Mouse (Mus musculus): Measurements from ENCODE around the gene 4921539E11Rik. TPM values are rescaled to one million over a fixed set of nuclear protein-coding genes. Genes with fewer than 3 reads are reported as not detected.

Gene 4921539E11Rik
- polyA plus RNA-seq, 1 experiment from 2014 or later = 0.05 TPM

DNA sequence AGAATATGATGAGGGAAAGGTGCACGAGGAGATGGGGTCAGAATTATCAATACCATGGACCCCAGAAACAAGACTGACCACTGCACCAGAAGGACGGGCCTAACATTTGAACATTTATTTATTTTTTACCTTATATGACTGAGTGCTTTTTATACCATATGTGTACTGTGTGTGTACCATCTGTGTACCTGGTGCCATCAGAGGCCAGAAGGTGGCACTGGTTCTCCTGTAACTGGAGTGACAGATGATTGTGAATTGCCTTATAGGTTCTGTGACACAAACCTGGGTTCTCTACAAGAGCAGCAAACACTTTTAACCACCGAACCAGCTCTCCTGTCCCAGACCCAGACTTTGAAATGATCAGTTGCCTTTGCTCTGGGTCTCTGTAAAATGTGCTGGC, 31.8 kb downstream of the 4921539E11Rik start:
- Histone ChIP-seq H3K9me3 (replicated peaks; ENCODE audit: control insufficient read depth, low read length) (0 out of 2 replicates have a peak, but pooled peaks cover 3% of the 10 kb centered on the region), H3K36me3 (ENCODE audit: control insufficient read depth, insufficient read depth) (no peaks in the 10 kb centered on the region), H3K4me3 (ENCODE audit: low read length) (no peak overlapping the region), H3K4me2 (ENCODE audit: low read depth, low read length) (no peak overlapping the region), H3K27me3 (ENCODE audit: control insufficient read depth, insufficient read depth, low read length) (no peaks in the 10 kb centered on the region), H3K4me1 (ENCODE audit: control insufficient read depth, insufficient read depth, low read length) (no peaks in the 10 kb centered on the region), H3K27ac (ENCODE audit: low read length) (no peak overlapping the region), H3K9ac (ENCODE audit: low read length) (no peak overlapping the region)
- ATAC-seq (replicated peaks; ENCODE audit: extremely low read depth, insufficient read depth, low FRiP score) = no peak
- WGBS = 84% methylated on average over 3 of the region's 3 CpGs

DNA sequence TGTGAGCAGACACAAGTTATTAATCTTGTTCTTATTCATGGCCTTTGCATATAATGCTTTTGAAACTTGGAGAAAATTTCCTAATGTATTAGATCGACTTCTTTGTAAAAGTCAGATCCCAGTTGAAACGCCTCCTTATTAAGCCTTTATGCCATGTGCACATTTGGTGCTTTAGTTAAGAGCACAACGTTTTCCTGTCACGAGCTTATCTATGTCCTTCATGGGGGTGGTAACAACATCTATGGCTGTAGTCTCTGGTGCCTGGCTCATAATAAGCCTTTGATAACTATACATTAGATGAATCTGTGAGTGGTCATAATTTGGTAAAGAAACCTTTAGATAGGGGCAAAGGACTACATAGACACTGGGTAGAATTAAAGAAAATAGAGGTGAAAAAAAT, 36.8 kb downstream of the 4921539E11Rik start:
- no peak overlapping the region for H3K4me2 ChIP-seq (ENCODE audit: low read depth, low read length)
- H3K9me3 ChIP-seq (replicated peaks; ENCODE audit: control insufficient read depth, low read length) = 0 out of 2 replicates have a peak, but pooled peaks cover 3% of the 10 kb centered on the region
- no peaks in the 10 kb centered on the region for H3K36me3 ChIP-seq (ENCODE audit: control insufficient read depth, insufficient read depth)
- no peaks in the 10 kb centered on the region for H3K4me1 ChIP-seq (ENCODE audit: control insufficient read depth, insufficient read depth, low read length)
- H3K9ac ChIP-seq (ENCODE audit: low read length) = no peak overlapping the region
- ATAC-seq (replicated peaks; ENCODE audit: extremely low read depth, insufficient read depth, low FRiP score) = no peak
- H3K27me3 ChIP-seq (ENCODE audit: control insufficient read depth, insufficient read depth, low read length) = no peaks in the 10 kb centered on the region
- H3K27ac ChIP-seq (ENCODE audit: low read length) = no peak overlapping the region
- no peak overlapping the region for H3K4me3 ChIP-seq (ENCODE audit: low read length)
- WGBS = 52% methylated on average over 4 of the region's 4 CpGs

DNA sequence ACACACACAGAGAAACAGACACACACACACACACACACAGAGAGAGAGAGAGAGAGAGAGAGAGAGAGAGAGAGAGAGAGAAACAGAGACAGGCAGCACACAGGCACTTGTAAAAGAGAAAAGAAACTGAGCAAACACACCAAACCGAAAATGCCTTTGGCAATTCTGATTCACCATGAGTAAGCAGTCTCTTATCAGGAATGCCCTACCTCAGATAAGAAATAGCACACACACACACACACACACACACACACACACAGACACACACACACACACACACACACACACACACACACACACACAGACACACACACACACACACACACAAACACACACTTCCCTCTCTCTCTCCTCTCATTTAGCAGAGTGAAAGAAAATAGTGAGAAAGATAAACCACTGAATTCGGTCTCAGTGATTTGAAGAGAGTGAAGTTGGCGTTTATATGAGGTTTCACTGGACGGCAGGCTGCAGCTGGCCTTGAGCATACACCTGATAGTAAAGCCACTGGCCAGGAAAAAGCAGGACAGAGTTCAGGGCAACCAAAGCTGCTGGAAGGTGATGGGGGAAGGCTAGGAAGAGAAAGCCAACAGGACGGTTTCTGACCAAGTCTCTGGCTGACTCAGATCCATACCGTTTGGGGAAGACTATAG, 41.1 kb downstream of the 4921539E11Rik start:
- WGBS = 44% methylated on average over 6 of the region's 6 CpGs
- H3K27me3 ChIP-seq (ENCODE audit: control insufficient read depth, insufficient read depth, low read length) = no peaks in the 10 kb centered on the region
- no peak overlapping the region for H3K4me2 ChIP-seq (ENCODE audit: low read depth, low read length)
- H3K4me1 ChIP-seq (ENCODE audit: control insufficient read depth, insufficient read depth, low read length) = no peaks in the 10 kb centered on the region
- H3K9ac ChIP-seq (ENCODE audit: low read length) = no peak overlapping the region
- H3K4me3 ChIP-seq (ENCODE audit: low read length) = no peak overlapping the region
- no peaks in the 10 kb centered on the region for H3K9me3 ChIP-seq (replicated peaks; ENCODE audit: control insufficient read depth, low read length)
- no peaks in the 10 kb centered on the region for H3K36me3 ChIP-seq (ENCODE audit: control insufficient read depth, insufficient read depth)
- no peak for ATAC-seq (replicated peaks; ENCODE audit: extremely low read depth, insufficient read depth, low FRiP score)
- H3K27ac ChIP-seq (ENCODE audit: low read length) = no peak overlapping the region

DNA sequence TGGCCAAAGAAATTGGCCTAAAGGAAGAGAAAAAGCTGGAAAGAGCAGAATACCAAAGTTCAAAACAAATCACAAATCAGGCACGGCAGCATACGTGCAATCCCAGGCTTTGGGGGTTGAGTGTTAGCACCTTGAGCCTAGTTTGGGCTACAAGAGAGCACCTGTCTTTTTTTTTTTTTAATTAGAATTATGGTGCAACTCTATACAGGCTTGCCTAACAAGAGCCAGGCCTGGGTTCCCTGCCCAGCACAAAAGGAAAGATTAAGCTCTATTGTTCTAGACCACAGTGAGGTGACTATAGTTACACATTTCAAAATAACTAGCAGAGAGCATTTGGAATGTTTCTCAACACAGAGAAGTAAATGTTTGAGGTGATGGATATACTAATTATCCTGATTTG, 42.9 kb downstream of the 4921539E11Rik start:
- Histone ChIP-seq H3K27ac (ENCODE audit: low read length) (no peak overlapping the region), H3K9ac (ENCODE audit: low read length) (no peak overlapping the region), H3K36me3 (ENCODE audit: control insufficient read depth, insufficient read depth) (no peaks in the 10 kb centered on the region), H3K4me3 (ENCODE audit: low read length) (no peak overlapping the region), H3K27me3 (ENCODE audit: control insufficient read depth, insufficient read depth, low read length) (no peaks in the 10 kb centered on the region), H3K9me3 (replicated peaks; ENCODE audit: control insufficient read depth, low read length) (no peaks in the 10 kb centered on the region), H3K4me1 (ENCODE audit: control insufficient read depth, insufficient read depth, low read length) (no peaks in the 10 kb centered on the region), H3K4me2 (ENCODE audit: low read depth, low read length) (no peak overlapping the region)
- WGBS = 100% methylated on average over 2 of the region's 2 CpGs
- no peak for ATAC-seq (replicated peaks; ENCODE audit: extremely low read depth, insufficient read depth, low FRiP score)

DNA sequence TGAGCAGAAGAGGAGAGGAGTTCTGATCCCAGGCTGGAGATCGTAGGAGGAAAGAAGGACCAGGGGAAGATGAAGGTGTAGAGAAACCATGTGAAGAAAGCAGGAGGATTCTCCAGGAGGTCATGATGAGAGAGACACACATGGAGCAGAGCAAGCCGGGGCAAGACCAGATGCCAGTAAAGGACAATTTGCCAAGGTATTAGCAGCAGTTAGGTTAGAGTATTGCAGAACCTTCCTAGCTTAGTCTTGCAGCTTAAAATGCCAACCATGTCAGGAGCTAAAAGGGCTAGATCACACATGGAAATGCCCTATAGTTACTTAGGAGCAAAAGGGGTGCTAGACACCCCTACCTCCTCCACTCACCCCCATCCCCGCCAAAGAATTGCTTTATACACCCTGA, 43.4 kb downstream of the 4921539E11Rik start:
- Histone ChIP-seq H3K27ac (ENCODE audit: low read length) (no peak overlapping the region), H3K4me3 (ENCODE audit: low read length) (no peak overlapping the region), H3K27me3 (ENCODE audit: control insufficient read depth, insufficient read depth, low read length) (no peaks in the 10 kb centered on the region), H3K36me3 (ENCODE audit: control insufficient read depth, insufficient read depth) (no peaks in the 10 kb centered on the region), H3K9me3 (replicated peaks; ENCODE audit: control insufficient read depth, low read length) (no peaks in the 10 kb centered on the region), H3K4me1 (ENCODE audit: control insufficient read depth, insufficient read depth, low read length) (no peaks in the 10 kb centered on the region), H3K4me2 (ENCODE audit: low read depth, low read length) (no peak overlapping the region), H3K9ac (ENCODE audit: low read length) (no peak overlapping the region)
- 75% methylated on average over 3 of the region's 3 CpGs for whole genome bisulfite sequencing
- ATAC-seq (replicated peaks; ENCODE audit: extremely low read depth, insufficient read depth, low FRiP score) = no peak

DNA sequence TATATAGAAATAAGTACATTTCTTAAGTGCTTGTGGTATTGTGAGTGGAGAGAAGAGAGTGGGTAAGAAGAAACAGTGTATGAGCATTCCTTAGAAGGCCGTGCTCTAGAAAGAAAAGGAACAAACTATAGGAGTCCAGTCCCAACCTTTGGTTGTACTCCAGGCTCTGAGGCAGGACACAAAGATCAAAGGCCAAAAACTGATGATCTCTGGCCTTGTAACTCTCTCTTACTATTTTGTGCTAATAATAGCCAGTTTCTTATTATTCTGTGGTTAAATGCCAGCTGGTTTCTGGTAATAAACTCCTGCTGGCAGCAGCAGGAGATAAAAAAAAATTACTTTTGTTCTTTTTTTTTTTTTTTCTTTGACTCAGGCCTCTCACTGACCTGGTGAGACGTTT, 58.5 kb downstream of the 4921539E11Rik start:
- Histone ChIP-seq H3K9ac (ENCODE audit: low read length) (no peak overlapping the region), H3K9me3 (replicated peaks; ENCODE audit: control insufficient read depth, low read length) (peaks cover 8% of the 10 kb centered on the region), H3K4me3 (ENCODE audit: low read length) (no peak overlapping the region), H3K27ac (ENCODE audit: low read length) (no peak overlapping the region), H3K27me3 (ENCODE audit: control insufficient read depth, insufficient read depth, low read length) (no peaks in the 10 kb centered on the region), H3K4me1 (ENCODE audit: control insufficient read depth, insufficient read depth, low read length) (no peaks in the 10 kb centered on the region), H3K36me3 (ENCODE audit: control insufficient read depth, insufficient read depth) (no peaks in the 10 kb centered on the region), H3K4me2 (ENCODE audit: low read depth, low read length) (no peak overlapping the region)
- no peak for ATAC-seq (replicated peaks; ENCODE audit: extremely low read depth, insufficient read depth, low FRiP score)
- 62% methylated on average over 2 of the region's 2 CpGs for WGBS

DNA sequence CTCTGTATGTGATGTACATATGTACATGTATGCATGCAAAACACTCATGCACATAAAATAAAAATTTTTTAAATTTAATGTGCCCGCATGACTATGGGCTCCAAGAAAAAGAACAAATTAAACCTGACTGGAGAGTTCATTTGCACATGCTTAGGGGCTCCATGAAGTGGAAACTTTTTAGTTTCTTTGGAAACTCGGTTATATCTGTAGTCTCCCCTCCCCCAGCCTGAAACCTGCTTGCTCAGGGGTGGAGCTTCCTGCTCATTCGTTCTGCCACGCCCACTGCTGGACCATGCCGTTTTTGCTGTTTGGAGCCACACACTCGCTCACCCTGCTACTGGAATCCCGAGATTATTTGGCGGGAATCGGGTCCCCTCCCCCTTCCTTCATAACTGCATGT, 67.8 kb downstream of the 4921539E11Rik start:
- 28% methylated on average over 9 of the region's 9 CpGs for WGBS
- Histone ChIP-seq H3K27ac (ENCODE audit: low read length) (no peak overlapping the region), H3K4me3 (ENCODE audit: low read length) (no peak overlapping the region), H3K9me3 (replicated peaks; ENCODE audit: control insufficient read depth, low read length) (0 out of 2 replicates have a peak, but pooled peaks cover 3% of the 10 kb centered on the region), H3K27me3 (ENCODE audit: control insufficient read depth, insufficient read depth, low read length) (no peaks in the 10 kb centered on the region), H3K4me1 (ENCODE audit: control insufficient read depth, insufficient read depth, low read length) (no peaks in the 10 kb centered on the region), H3K4me2 (ENCODE audit: low read depth, low read length) (no peak overlapping the region; the same call in 1 of the 2 replicates), H3K36me3 (ENCODE audit: control insufficient read depth, insufficient read depth) (no peaks in the 10 kb centered on the region), H3K9ac (ENCODE audit: low read length) (no peak overlapping the region)
- no peak for ATAC-seq (replicated peaks; ENCODE audit: extremely low read depth, insufficient read depth, low FRiP score)

DNA sequence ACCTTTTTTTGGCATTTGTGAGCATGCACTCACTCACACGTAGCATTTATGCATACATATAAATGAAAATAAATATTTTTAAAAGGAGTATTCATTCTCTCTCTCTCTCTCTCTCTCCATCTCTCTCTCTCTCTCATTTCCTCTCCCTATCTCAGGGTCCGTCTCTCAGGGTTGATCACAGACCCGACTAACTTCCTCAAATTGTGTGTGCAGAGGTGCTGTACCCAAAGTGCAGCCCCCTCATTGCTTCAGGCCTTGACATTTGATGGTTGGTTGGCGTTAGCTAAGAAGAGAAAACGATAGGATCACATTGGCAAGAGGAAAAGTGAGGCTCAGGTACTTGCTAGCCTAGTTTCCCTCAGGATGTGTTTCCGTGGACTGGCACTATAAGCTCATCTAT, 68.9 kb downstream of the 4921539E11Rik start:
- H3K4me1 ChIP-seq (ENCODE audit: control insufficient read depth, insufficient read depth, low read length) = no peaks in the 10 kb centered on the region
- no peak overlapping the region for H3K27ac ChIP-seq (ENCODE audit: low read length)
- H3K4me2 ChIP-seq (ENCODE audit: low read depth, low read length) = no peak overlapping the region
- 0 out of 2 replicates have a peak, but pooled peaks cover 3% of the 10 kb centered on the region for H3K9me3 ChIP-seq (replicated peaks; ENCODE audit: control insufficient read depth, low read length)
- ATAC-seq (replicated peaks; ENCODE audit: extremely low read depth, insufficient read depth, low FRiP score) = no peak
- no peak overlapping the region for H3K4me3 ChIP-seq (ENCODE audit: low read length)
- 65% methylated on average over 6 of the region's 6 CpGs for WGBS
- no peaks in the 10 kb centered on the region for H3K36me3 ChIP-seq (ENCODE audit: control insufficient read depth, insufficient read depth)
- no peaks in the 10 kb centered on the region for H3K27me3 ChIP-seq (ENCODE audit: control insufficient read depth, insufficient read depth, low read length)
- no peak overlapping the region for H3K9ac ChIP-seq (ENCODE audit: low read length)

DNA sequence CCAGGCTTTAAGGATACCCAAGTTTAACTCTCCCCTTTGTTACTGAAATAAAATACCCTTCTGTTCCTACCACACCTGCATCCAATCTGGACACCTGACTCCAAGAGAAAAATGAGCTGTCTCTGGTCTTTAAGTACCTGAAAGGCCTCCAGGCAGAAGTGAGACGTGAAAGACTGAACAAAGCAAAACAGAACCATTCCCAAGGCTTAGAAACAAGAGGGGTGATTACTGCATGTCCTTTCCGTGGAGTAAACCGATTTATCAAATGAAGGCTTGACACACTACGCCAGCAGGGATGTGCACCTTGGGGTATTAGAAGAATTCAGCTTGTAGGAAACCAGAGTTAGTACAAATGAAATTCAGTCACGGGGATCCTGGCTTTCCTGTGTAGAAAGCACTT, 71.7 kb downstream of the 4921539E11Rik start:
- no peaks in the 10 kb centered on the region for H3K27me3 ChIP-seq (ENCODE audit: control insufficient read depth, insufficient read depth, low read length)
- H3K36me3 ChIP-seq (ENCODE audit: control insufficient read depth, insufficient read depth) = no peaks in the 10 kb centered on the region
- H3K4me1 ChIP-seq (ENCODE audit: control insufficient read depth, insufficient read depth, low read length) = no peaks in the 10 kb centered on the region
- no peak overlapping the region for H3K4me2 ChIP-seq (ENCODE audit: low read depth, low read length)
- no peak for ATAC-seq (replicated peaks; ENCODE audit: extremely low read depth, insufficient read depth, low FRiP score)
- H3K9ac ChIP-seq (ENCODE audit: low read length) = no peak overlapping the region
- no peak overlapping the region for H3K4me3 ChIP-seq (ENCODE audit: low read length)
- H3K9me3 ChIP-seq (replicated peaks; ENCODE audit: control insufficient read depth, low read length) = no peaks in the 10 kb centered on the region
- no peak overlapping the region for H3K27ac ChIP-seq (ENCODE audit: low read length)
- WGBS = 73% methylated on average over 5 of the region's 5 CpGs

All from heart, embryonic 16.5 days (tissue).